Comparison of ENCODE assay signal across 8 mouse cellular contexts in the genomic region with DNA sequence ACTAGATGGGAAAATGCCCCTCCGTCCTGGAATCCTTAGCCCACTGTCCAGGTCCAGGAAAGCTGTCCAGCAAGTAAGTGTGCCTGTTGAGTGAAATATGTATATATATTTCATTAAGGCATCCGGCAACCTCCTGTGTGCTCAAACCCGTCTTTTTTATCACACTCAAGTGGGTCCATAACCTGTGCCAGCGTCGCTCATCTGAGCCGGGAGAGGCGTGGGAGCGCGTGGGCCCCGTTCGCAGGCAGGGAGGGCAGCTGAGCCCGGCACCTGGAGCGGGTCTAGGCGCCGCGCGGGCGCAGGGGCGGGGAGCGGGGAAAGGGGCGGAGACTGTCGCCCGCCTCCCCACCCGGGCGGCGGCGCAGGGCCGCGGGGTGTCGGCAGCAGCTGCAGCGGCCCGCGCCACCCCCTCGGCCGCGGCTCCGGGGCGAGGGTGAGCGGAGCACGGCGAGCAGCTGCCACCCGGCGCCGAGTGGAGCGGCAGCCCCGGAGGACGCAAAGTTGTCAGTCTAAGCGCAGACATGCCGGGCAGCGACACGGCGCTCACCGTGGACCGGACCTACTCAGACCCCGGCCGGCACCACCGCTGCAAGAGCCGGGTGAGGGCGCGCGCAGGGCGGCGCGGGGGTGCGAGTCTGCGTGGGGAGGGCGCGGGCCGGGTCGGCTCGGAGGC.
DNase-seq lines count a peak whose midpoint lies in the region; ATAC-seq lines count a peak whose summit lies in the region.

No protein-coding gene starts in this region.

- peak overlapping the region; percentile 83 for H3K9ac ChIP-seq in hindbrain, embryonic 13.5 days

- ATAC-seq in hindbrain, embryonic 13.5 days (ENCODE audit: low FRiP score), result peak; percentile 87

- H3K27ac ChIP-seq in hindbrain, embryonic 13.5 days, result peak overlapping the region; percentile 77

- H3K4me1 ChIP-seq in hindbrain, embryonic 13.5 days (replicated peaks), result peaks cover 31% of the 10 kb centered on the region

- peak; percentile 84 for DNase-seq in Muller cell, postnatal 12 days (ENCODE audit: inconsistent ontology term)
- peak; percentile 29 for DNase-seq in cerebellum, adult 8-10 months
- peak; percentile 43 to 72 for DNase-seq in frontal cortex, postnatal 36 days (ENCODE audit: low spot score in 2 of 2)
- peak; percentile 56 to 64 for DNase-seq in layer of hippocampus, postnatal 25 days (ENCODE audit: extremely low spot score in 1 of 2, low spot score in 1 of 2)
- DNase-seq in lung, postnatal 14 days, result peak; percentile 81
- peak; percentile 83 for DNase-seq in right cerebral cortex, adult 18-20 months
- peak; percentile 81 for DNase-seq in urinary bladder, adult 2 months (ENCODE audit: low spot score)

- no peaks in the 10 kb centered on the region for H3K9me3 ChIP-seq in hindbrain, embryonic 13.5 days

- H3K36me3 ChIP-seq in hindbrain, embryonic 13.5 days, result no peaks in the 10 kb centered on the region

- under 1% methylated on average over 50 of the region's 71 CpGs for whole genome bisulfite sequencing in hindbrain, embryonic 13.5 days

- peak overlapping the region; percentile 71 for H3K4me3 ChIP-seq in hindbrain, embryonic 13.5 days

- H3K27me3 ChIP-seq in hindbrain, embryonic 13.5 days, result peaks cover 23% of the 10 kb centered on the region

- H3K4me2 ChIP-seq in hindbrain, embryonic 13.5 days, result peak overlapping the region; percentile 93

Comparison
In these comparisons a context has a peak if more than half of its experiments do, and no peak if none do; other contexts are left out.
1. Peak in every context shown above with its lines: DNase-seq, ATAC-seq, H3K4me3 ChIP-seq and H3K27ac ChIP-seq.
2. DNase-seq: peak in every context shown above with its lines; median percentile 84 in Muller cell, postnatal 12 days; 83 in right cerebral cortex, adult 18-20 months; 81 in lung, postnatal 14 days; 81 in urinary bladder, adult 2 months; 60 in layer of hippocampus, postnatal 25 days; 58 in frontal cortex, postnatal 36 days; 29 in cerebellum, adult 8-10 months.